Mouse (Mus musculus): ENCODE measurements around the gene Robo4. TPM values are rescaled to one million over a fixed set of nuclear protein-coding genes. Genes with fewer than 3 reads are reported as not detected.

Gene Robo4
- polyA plus RNA-seq (2016; fragmentation: Nextera tagmentation; extraction: Ambion mirVana) = 4.6 and 6.2 TPM in 2 replicates

DNA sequence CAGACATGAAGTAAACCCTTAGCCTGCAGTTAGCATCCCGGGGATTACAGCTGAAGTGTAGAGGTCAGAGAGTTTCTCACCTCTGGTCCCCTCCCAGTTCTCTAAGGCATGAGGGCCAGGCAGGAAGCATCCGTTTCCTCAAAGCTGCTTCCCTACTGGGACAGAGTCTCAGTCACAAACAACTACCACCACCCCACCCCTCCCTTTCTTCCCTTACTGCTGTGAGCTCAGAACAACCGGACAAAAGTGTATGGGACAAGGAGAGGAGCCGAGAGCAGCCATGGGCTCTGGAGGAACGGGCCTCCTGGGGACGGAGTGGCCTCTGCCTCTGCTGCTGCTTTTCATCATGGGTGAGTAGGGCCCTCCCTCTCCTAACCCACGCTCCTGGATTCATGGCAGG is at the start of gene Robo4:
Gene Robo4 (plus strand): TSS at position 96 of the 400 bp plus-strand sequence.
- 0 out of 2 replicates have a peak within 1 kb of the TSS, but pooled peaks have one; percentile 7 for H3K27ac ChIP-seq (ENCODE audit: poor library complexity, severe bottlenecking)
- peaks cover 6% of the 10 kb centered on the region; the same call in 1 of the 2 replicates for H3K4me1 ChIP-seq (replicated peaks)
- H3K9ac ChIP-seq = no peak within 1 kb of the TSS
- peak; percentile 65 for ATAC-seq (ENCODE audit: insufficient number of reproducible peaks, low FRiP score)
- H3K4me3 ChIP-seq = 0 out of 2 replicates have a peak within 1 kb of the TSS, but pooled peaks have one; percentile 6
- peaks cover 7% of the 10 kb centered on the region; the same call in 1 of the 2 replicates for H3K27me3 ChIP-seq (replicated peaks)
- H3K36me3 ChIP-seq = no peaks in the 10 kb centered on the region
- H3K9me3 ChIP-seq (replicated peaks) = no peaks in the 10 kb centered on the region
- 18% methylated on average over 7 of the region's 7 CpGs for WGBS
- peak within 1 kb of the TSS; percentile 22 for H3K4me2 ChIP-seq

DNA sequence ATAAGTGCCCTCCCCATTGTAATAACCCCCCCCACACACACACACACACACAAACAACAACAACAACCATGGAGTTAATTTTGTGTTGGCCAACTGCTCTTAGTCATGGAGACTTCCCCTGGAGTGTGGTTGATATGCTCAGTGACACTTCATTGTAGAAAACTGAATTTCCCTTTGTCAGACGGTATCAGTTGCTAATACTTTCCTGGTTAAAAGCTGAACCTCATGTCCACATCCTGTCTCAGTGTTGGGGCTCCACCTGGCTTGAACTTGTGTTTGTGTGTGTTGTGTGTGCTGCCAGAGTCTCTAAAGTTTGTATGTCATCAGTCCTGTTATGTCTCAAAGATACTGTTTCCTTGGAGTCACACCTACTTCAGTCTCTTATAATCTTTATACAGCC is 47.2 kb upstream of the Robo4 start:
- H3K27ac ChIP-seq (ENCODE audit: poor library complexity, severe bottlenecking) = no peak overlapping the region
- H3K9me3 ChIP-seq (replicated peaks) = no peaks in the 10 kb centered on the region
- no peaks in the 10 kb centered on the region for H3K36me3 ChIP-seq
- WGBS = 68% methylated on average over 1 of the region's 1 CpGs
- H3K27me3 ChIP-seq (replicated peaks) = no peaks in the 10 kb centered on the region
- ATAC-seq (ENCODE audit: insufficient number of reproducible peaks, low FRiP score) = no peak
- H3K4me3 ChIP-seq = no peak overlapping the region
- H3K9ac ChIP-seq = no peak overlapping the region
- peaks cover 3% of the 10 kb centered on the region for H3K4me1 ChIP-seq (replicated peaks)
- H3K4me2 ChIP-seq = no peak overlapping the region

DNA sequence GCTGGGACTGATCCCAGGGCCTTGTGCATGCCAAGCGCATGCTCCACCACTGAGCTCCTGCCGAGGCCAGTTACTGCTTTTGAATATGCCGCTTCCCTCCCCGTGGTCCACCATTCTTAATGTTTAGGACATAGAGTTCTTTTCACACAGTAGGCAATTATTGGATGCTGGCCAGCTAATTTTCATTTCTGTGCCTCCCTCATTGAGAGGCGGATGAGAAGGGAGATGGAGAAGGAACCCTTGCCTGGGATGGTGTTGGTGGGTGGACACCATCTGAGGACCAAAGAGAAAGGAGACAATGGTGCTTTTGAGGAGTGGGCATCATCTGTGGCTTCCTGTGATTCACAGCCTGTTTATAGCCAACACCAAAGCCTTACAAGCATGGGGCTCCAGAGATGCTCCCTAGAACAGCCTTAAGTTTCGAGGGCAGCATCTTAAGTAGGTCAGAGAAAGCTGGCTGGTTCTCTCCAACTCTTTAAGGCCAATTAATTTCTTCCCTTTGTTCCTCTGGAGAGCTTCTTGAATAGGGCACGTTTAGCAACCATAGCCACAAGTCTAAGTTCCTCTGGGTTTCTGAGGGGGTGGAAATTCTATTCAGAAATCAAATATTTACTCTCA is 42.9 kb upstream of the Robo4 start:
- Histone ChIP-seq H3K9ac (no peak overlapping the region), H3K4me1 (replicated peaks) (peaks cover 8% of the 10 kb centered on the region), H3K4me2 (no peak overlapping the region), H3K27me3 (replicated peaks) (no peaks in the 10 kb centered on the region), H3K36me3 (no peaks in the 10 kb centered on the region), H3K4me3 (no peak overlapping the region), H3K27ac (ENCODE audit: poor library complexity, severe bottlenecking) (no peak overlapping the region), H3K9me3 (replicated peaks) (no peaks in the 10 kb centered on the region)
- 84% methylated on average over 7 of the region's 7 CpGs for WGBS
- no peak for ATAC-seq (ENCODE audit: insufficient number of reproducible peaks, low FRiP score)

DNA sequence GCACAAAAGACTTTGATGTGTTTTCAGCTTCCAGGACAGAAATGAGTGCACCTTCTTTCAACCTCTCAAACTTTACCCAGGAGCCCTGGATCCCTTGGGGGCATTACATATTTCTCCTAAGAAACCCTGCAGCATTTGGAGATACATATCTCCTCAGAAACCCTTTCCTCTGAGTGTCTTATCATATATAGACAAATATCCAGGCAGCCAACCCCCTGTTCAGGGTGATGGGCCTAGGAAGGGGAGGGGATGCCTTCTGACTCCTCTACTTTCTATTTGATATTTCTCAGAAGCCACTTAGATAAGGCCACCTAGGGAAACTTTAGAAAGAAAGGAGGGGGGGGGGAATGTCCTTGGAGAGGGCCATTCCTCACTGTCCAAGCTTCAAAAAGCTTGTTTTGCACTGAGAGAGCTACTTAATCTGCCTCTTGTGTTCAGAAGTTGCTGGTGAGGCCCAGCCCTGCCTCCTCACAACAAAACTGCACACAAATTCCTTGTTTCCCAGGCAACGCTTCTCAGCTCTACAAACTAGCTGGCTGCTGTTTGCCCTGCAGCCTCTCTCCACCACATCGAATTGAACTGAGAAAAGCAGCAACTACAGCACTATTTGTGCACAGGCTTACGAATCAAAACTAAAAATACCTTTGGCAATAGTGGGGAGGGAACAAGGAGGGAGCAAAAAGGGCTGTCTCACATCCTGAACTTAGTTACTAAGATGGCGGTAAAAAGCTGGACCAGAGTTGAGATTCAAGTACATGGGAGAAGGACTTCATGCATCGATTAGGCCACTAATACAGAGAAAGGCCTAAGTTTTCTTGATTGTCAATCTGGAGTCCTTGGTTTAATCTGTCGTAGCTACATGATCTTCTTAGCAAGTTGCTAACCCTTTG is 42.1 kb upstream of the Robo4 start:
- Histone ChIP-seq H3K27ac (ENCODE audit: poor library complexity, severe bottlenecking) (peak overlapping the region; percentile 23; the same call in 1 of the 2 replicates), H3K4me3 (no peak overlapping the region), H3K9ac (no peak overlapping the region), H3K4me2 (peak overlapping the region; percentile 11; the same call in 1 of the 2 replicates), H3K27me3 (replicated peaks) (no peaks in the 10 kb centered on the region), H3K4me1 (replicated peaks) (peaks cover 8% of the 10 kb centered on the region), H3K36me3 (no peaks in the 10 kb centered on the region), H3K9me3 (replicated peaks) (no peaks in the 10 kb centered on the region)
- 53% methylated on average over 6 of the region's 6 CpGs for WGBS
- ATAC-seq (ENCODE audit: insufficient number of reproducible peaks, low FRiP score) = no peak

- Histone ChIP-seq H3K9me3 (replicated peaks) (no peaks in the 10 kb centered on the region), H3K4me2 (no peak overlapping the region), H3K36me3 (no peaks in the 10 kb centered on the region), H3K4me3 (no peak overlapping the region), H3K4me1 (replicated peaks) (peaks cover 8% of the 10 kb centered on the region), H3K9ac (no peak overlapping the region), H3K27ac (ENCODE audit: poor library complexity, severe bottlenecking) (no peak overlapping the region), H3K27me3 (replicated peaks) (no peaks in the 10 kb centered on the region)
- ATAC-seq (ENCODE audit: insufficient number of reproducible peaks, low FRiP score) = no peak
These were observed 39.6 kb upstream of the Robo4 start for GRCm38 (mm10) chr9:37362084-37362483.

DNA sequence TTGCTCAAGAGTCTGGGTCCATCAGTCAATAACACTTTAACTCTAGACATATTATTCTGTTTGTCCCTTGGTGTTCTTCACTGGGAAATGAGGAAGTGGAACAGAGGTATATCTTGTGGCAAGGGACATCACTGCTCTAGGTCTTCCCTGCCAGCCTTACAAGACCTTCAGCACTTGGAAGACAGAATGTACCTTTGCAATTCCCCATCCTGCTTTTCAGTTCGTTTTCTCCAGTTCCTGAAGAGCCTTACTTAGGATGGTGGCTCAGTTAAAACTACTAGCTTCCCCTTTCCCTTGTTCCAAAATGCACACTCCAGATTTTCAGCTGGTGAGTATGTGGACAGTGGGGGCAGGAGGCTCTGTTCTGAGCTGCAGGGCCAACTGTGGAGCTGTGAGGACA is 38.8 kb upstream of the Robo4 start:
- no peak overlapping the region for H3K9ac ChIP-seq
- no peak overlapping the region for H3K4me2 ChIP-seq
- H3K36me3 ChIP-seq = no peaks in the 10 kb centered on the region
- 60% methylated on average over 1 of the region's 1 CpGs for WGBS
- H3K27ac ChIP-seq (ENCODE audit: poor library complexity, severe bottlenecking) = no peak overlapping the region
- no peak for ATAC-seq (ENCODE audit: insufficient number of reproducible peaks, low FRiP score)
- H3K4me1 ChIP-seq (replicated peaks) = peaks cover 8% of the 10 kb centered on the region
- H3K9me3 ChIP-seq (replicated peaks) = no peaks in the 10 kb centered on the region
- H3K4me3 ChIP-seq = no peak overlapping the region
- no peaks in the 10 kb centered on the region for H3K27me3 ChIP-seq (replicated peaks)

DNA sequence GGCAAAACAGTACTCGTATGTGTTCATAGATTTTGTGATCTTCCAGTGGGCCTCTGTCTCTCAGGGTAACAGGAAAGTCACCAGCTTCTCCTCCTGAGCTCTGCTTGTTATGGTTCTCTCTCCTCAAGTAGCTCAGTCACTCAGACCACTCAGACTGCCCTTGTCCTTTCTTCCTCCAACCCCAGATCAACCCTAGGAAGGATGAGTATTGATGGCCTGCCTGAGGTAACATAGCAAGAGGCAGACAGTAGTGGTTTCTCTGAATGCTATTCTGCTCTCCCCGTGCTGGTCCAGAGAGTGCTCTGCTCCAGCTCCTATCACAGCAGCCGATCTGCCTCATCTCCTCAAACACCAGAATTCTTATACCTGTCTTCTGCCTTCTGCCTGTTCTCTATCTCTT is 38.1 kb upstream of the Robo4 start:
- Histone ChIP-seq H3K9ac (no peak overlapping the region), H3K27ac (ENCODE audit: poor library complexity, severe bottlenecking) (no peak overlapping the region), H3K27me3 (replicated peaks) (no peaks in the 10 kb centered on the region), H3K9me3 (replicated peaks) (no peaks in the 10 kb centered on the region), H3K4me3 (no peak overlapping the region), H3K4me2 (no peak overlapping the region), H3K36me3 (no peaks in the 10 kb centered on the region), H3K4me1 (replicated peaks) (peaks cover 8% of the 10 kb centered on the region)
- ATAC-seq (ENCODE audit: insufficient number of reproducible peaks, low FRiP score) = no peak
- 53% methylated on average over 3 of the region's 3 CpGs for WGBS

DNA sequence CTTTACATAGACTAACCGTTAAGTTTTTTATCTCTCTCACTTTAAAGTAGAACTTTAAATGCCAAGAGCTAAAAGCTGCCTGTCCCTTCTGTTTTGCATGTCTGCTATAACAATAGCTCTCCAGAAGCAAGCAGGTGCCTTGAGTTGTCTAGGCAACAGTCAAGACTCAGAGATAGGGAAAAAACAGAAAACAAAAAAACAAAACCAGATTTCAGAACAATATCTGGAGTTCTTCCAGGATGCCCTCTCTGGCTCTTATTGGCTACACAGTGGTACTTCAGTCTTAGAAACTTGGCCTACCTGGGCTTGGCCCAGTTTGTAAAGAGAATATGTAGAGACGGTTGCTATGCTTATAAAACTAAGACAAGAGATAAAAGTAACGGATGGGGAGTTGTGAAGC is 37.3 kb upstream of the Robo4 start:
- Histone ChIP-seq H3K27me3 (replicated peaks) (no peaks in the 10 kb centered on the region), H3K9ac (no peak overlapping the region), H3K4me1 (replicated peaks) (peaks cover 5% of the 10 kb centered on the region), H3K4me2 (no peak overlapping the region), H3K4me3 (no peak overlapping the region), H3K27ac (ENCODE audit: poor library complexity, severe bottlenecking) (no peak overlapping the region), H3K9me3 (replicated peaks) (no peaks in the 10 kb centered on the region), H3K36me3 (no peaks in the 10 kb centered on the region)
- ATAC-seq (ENCODE audit: insufficient number of reproducible peaks, low FRiP score) = no peak
- WGBS = 67% methylated on average over 3 of the region's 3 CpGs

DNA sequence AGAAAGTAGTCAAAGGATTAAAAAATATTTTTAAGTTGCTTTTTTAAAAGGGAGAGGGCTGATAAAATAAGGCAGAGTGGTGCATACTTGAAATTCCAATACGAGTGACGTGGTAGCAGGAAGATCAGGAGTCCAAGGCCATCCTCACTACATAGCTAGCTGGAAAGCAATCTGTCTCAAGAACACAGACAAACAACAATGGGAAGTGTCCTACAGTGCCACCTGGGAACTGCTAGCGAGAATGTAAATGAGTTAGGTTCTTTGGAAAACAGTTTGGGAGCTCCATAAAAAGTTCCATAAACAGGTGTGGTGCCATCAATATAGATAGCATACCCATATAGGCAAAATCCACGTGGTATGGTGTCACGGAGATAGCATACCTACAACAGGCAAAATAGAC is 36.0 kb upstream of the Robo4 start:
- H3K36me3 ChIP-seq = no peaks in the 10 kb centered on the region
- no peak overlapping the region for H3K9ac ChIP-seq
- no peak overlapping the region for H3K4me3 ChIP-seq
- 42% methylated on average over 5 of the region's 5 CpGs for WGBS
- no peak for ATAC-seq (ENCODE audit: insufficient number of reproducible peaks, low FRiP score)
- H3K4me2 ChIP-seq = no peak overlapping the region
- no peaks in the 10 kb centered on the region for H3K4me1 ChIP-seq (replicated peaks)
- H3K9me3 ChIP-seq (replicated peaks) = no peaks in the 10 kb centered on the region
- no peak overlapping the region for H3K27ac ChIP-seq (ENCODE audit: poor library complexity, severe bottlenecking)
- H3K27me3 ChIP-seq (replicated peaks) = no peaks in the 10 kb centered on the region

DNA sequence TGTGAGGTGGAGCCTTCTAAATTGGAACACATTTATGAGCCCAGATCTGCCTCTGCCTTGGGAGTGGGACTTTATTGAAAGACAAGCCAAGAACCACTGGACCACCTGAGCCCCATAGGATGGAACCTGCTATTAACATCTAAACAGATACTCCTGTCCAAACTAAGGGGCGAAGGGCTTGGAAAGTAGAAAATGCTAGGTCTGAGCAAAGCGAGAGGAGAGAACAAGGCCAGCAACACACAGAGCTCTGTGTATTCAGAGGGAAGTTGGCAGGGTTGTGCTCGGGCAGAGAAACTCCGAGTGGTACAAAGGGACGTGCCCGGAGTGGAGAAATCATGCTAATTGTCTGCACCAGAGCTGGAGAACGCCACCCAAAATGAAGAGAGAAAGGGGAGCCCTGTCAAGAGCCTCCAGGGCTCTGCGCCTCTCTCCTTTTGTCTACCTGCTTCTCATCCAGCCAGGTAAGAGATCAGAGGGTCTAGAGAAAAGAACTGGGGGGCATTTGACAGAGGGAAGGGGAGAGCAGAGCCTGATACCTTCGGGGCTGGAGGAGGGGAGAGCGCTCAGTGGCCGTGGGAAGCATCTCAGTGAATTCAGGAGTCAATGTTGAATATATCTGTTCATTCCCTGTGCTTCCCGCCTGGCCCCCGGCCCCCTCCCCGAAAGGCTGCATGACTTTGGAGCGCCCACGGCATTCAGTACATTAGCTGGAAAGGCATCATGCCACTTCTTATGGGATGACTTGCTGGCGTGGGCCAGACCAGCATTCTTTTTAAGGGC is 34.2 kb upstream of the Robo4 start, which contains the start of gene Hepacam:
Gene Hepacam (plus strand): TSS at position 51 of the 780 bp plus-strand sequence.
- no peak within 1 kb of the TSS for H3K27ac ChIP-seq (ENCODE audit: poor library complexity, severe bottlenecking)
- no peak within 1 kb of the TSS for H3K4me3 ChIP-seq
- WGBS = 80% methylated on average over 17 of the region's 17 CpGs
- H3K9me3 ChIP-seq (replicated peaks) = no peaks in the 10 kb centered on the region
- no peaks in the 10 kb centered on the region for H3K36me3 ChIP-seq
- no peak within 1 kb of the TSS for H3K4me2 ChIP-seq
- H3K9ac ChIP-seq = no peak within 1 kb of the TSS
- no peaks in the 10 kb centered on the region for H3K4me1 ChIP-seq (replicated peaks)
- no peak for ATAC-seq (ENCODE audit: insufficient number of reproducible peaks, low FRiP score)
- no peaks in the 10 kb centered on the region for H3K27me3 ChIP-seq (replicated peaks)

All from heart, embryonic 12.5 days (tissue).